Mouse (Mus musculus) cerebellum, adult 2 months (tissue): ENCODE data around the gene Gm17509. TPM values are rescaled to one million over a fixed set of nuclear protein-coding genes. Genes with fewer than 3 reads are reported as not detected.
A peak's percentile ranks its signal among the peaks of the same experiment; 100 is the strongest.

Source experiments
- DNase-seq, 2 experiments: peaks; one replicate each; pipeline ENCODE4 v3.0.0; 2021
- H3K27ac ChIP-seq: fragments of 200-500 bp; 2 replicates; pipeline ENCODE4 v1.5.1; 2012; ENCODE audit warnings: low read length, control low read depth, inconsistent platforms; ENCODE audit not compliant: insufficient read depth
- H3K27me3 ChIP-seq: fragments of 200-500 bp; 2 replicates; pipeline ENCODE4 v1.6.1; 2012; ENCODE audit warnings: inconsistent platforms, mild to moderate bottlenecking, low read length, moderate library complexity; ENCODE audit not compliant: control insufficient read depth, insufficient read depth
- H3K4me1 ChIP-seq: fragments of 200-500 bp; 2 replicates; pipeline ENCODE4 v1.6.1; 2011; ENCODE audit warnings: low read length; ENCODE audit not compliant: control insufficient read depth, insufficient read depth
- H3K4me3 ChIP-seq: fragments of 200-500 bp; replicated peaks from 2 replicates; pipeline ENCODE3; 2011; ENCODE audit warnings: mild to moderate bottlenecking, low read depth, low read length, control low read depth; ENCODE audit not compliant: insufficient read depth
- CTCF ChIP-seq: fragments of 200-500 bp; IDR thresholded peaks from 2 replicates; pipeline ENCODE4 v1.5.1; 2011; ENCODE audit warnings: low read depth, mild to moderate bottlenecking, control low read depth, low read length, moderate library complexity, borderline replicate concordance; ENCODE audit not compliant: insufficient read depth
- POLR2A ChIP-seq: fragments of 200-500 bp; IDR thresholded peaks from 2 replicates; pipeline ENCODE4 v1.6.1; 2011; ENCODE audit warnings: low read length, control low read depth, borderline replicate concordance; ENCODE audit not compliant: insufficient read depth
- WGBS: fragments of 180-500 bp; shearing (Covaris S2); methylation state at CpG from one replicate; pipeline ENCODE4 v1.1.7; 2018; 5-methylcytosine and 5-hydroxymethylcytosine counted together
- polyA plus RNA-seq: library from polyadenylated mRNA; depleted of rRNA; stranded (reverse); fragments of >200 nt; gene quantifications from 2 replicates; pipeline ENCODE4 v1.2.3, GENCODE M21; 2012

Gm17509 gene
- polyA plus RNA-seq, 1 experiment: 1.8 TPM

DNA sequence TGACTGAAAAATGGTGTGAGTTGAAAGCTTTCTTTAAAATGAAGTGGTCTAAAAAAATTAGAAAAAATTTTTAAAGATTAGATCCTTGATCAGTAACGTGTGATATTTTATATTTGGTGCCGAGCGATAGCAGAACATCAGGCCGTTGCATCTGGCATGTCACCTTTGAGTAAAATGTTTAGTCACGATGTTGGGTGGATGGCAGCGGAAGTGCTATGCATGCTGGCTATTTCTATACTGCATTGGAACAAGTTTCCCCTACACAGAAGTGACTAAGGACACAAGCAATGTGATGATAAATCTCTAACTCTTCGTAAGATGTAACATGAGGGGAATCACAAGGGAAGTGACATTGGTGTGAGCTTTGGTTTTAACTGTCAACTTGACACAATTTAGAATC, 16.2 kb downstream of the Gm17509 start:
- Histone ChIP-seq H3K4me1 (no peaks in the 10 kb centered on the region), H3K27ac (no peak overlapping the region), H3K4me3 (no peak overlapping the region), H3K27me3 (no peaks in the 10 kb centered on the region)
- 93% methylated on average over 7 of the region's 7 CpGs for WGBS
- TF ChIP-seq CTCF (no peak), POLR2A (no peak)
- no peak for DNase-seq

DNA sequence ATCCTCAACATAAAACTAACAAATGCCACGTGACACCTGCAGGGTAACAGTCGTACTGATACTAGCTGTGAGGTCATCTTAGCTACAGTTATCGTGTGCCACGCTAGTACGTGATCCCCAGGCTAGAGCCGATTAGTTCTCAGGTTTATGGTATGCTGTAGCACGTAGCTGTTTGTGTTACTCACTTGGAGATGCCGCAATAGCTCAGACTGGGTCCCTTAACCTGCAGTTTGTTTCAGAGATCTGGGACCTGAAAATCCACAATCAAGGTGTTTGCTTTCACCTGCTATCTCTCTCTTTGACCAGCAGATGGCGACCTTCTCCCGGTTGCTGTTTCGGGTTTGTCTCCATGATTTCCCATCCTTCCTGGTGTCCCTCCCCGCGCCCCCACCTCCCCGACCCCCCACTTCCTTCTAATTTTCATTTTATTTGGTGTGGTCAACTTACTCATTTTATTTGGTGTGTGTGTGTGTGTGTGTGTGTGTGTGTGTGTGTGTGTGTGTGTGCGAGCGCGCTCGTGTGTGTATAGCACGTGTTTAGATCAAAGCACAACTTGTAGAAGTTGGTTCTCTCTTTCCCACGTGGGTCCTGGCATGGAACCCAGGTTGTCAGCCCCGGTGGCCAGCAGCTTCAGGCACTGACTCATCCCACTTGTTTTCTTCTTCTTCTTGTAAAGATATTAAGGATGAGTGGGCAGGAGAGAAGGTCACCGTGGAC, 18.0 kb downstream of the Gm17509 start:
- peak; percentile 41 to 44 for DNase-seq
- WGBS: 44% methylated on average over 22 of the region's 22 CpGs

DNA sequence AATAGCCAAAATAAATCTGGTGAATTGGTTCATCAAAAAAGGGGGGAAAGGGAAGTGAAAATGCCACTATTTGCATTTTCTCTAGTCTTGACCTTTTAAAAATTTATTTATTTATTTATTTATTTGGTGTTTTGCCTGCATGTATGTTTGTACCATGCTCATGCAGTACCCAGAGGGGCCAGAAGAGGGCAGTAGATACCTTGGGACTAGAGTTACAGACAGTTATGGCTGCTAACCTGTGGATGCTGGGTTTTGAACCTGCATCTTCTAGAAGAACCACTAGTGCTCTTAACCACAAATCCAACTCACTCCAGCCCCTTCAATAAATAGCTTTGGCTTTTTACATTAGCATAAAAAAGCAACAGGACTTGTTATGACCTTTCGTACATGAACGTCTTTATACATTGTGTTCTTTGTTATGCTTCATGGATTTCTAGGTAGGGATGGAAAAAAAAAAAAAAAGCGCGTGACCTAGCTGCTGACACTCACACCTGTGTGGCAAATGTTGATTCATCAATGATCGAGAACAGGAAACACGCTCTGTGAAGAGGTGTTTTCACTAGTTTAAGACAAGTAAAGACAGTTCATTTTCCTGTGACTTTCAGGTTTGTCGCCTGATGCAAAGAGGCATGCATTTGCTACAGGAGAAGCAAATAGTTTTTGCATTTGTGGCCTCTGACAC, 22.3 kb downstream of the Gm17509 start:
- TF ChIP-seq CTCF (peak; percentile 71), POLR2A (no peak)
- Histone ChIP-seq H3K4me1 (no peaks in the 10 kb centered on the region), H3K27me3 (no peaks in the 10 kb centered on the region), H3K4me3 (no peak overlapping the region), H3K27ac (no peak overlapping the region)
- DNase-seq: peak; percentile 62 to 82
- WGBS: 91% methylated on average over 7 of the region's 7 CpGs

More for the DNA sequence above, 18.0 kb downstream of the Gm17509 start:
- no peaks in the 10 kb centered on the region for H3K4me1 ChIP-seq
- TF ChIP-seq POLR2A (no peak), CTCF (peak; percentile 81)
- H3K27ac ChIP-seq: no peak overlapping the region
- no peak overlapping the region for H3K4me3 ChIP-seq
- H3K27me3 ChIP-seq: no peaks in the 10 kb centered on the region

GRCm38 (mm10) chr13:117197666-117198065, 23.2 kb downstream of the Gm17509 start:
- Histone ChIP-seq H3K4me1 (no peaks in the 10 kb centered on the region), H3K27me3 (no peaks in the 10 kb centered on the region), H3K27ac (no peak overlapping the region), H3K4me3 (no peak overlapping the region)
- TF ChIP-seq CTCF (no peak), POLR2A (no peak)
- WGBS: 96% methylated on average over 2 of the region's 2 CpGs
- no peak for DNase-seq

- TF ChIP-seq POLR2A (no peak), CTCF (no peak)
- Histone ChIP-seq H3K27me3 (no peaks in the 10 kb centered on the region), H3K4me1 (no peaks in the 10 kb centered on the region), H3K4me3 (no peak overlapping the region), H3K27ac (no peak overlapping the region)
- no peak for DNase-seq
- 82% methylated on average over 13 of the region's 13 CpGs for WGBS
Measured at GRCm38 (mm10) chr13:117195569-117196495, 25.0 kb downstream of the Gm17509 start.

GRCm38 (mm10) chr13:117193422-117193983, 27.4 kb downstream of the Gm17509 start:
- WGBS: 86% methylated on average over 7 of the region's 7 CpGs
- no peak for TF ChIP-seq POLR2A
- TF ChIP-seq CTCF: no peak
- Histone ChIP-seq H3K27me3 (no peaks in the 10 kb centered on the region), H3K4me3 (no peak overlapping the region), H3K4me1 (no peaks in the 10 kb centered on the region), H3K27ac (no peak overlapping the region)
- no peak for DNase-seq

DNA sequence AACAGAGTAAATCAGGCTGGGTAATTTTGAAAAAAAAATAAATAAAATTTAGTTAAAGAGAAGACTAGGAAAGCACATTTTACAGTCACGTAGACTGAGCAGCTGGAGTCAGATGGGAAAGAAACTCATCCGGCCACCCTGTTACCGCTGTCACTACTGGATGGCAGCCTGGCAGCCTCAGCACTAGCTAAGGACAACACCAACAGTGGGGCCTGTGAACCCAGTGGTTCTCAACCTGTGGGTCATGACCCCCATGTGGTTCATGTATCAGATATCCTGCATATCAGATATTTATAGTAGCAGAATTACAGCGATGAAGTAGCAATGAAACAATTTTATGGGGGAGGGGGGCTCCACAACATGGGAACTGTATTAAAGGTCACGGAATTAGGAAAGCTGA, 28.7 kb downstream of the Gm17509 start:
- H3K4me1 ChIP-seq: no peaks in the 10 kb centered on the region
- DNase-seq: no peak
- H3K27ac ChIP-seq: no peak overlapping the region
- 91% methylated on average over 5 of the region's 5 CpGs for WGBS
- no peak overlapping the region for H3K4me3 ChIP-seq
- no peak for TF ChIP-seq CTCF
- no peak for TF ChIP-seq POLR2A
- no peaks in the 10 kb centered on the region for H3K27me3 ChIP-seq
